Mouse (Mus musculus): ENCODE measurements around the gene Olfr1029.
"Not testable (repeated sequence)": the region's sequence is repeated elsewhere in the genome, so short reads cannot be mapped to it uniquely, and the experiment has no call there.

Gene Olfr1029

DNA sequence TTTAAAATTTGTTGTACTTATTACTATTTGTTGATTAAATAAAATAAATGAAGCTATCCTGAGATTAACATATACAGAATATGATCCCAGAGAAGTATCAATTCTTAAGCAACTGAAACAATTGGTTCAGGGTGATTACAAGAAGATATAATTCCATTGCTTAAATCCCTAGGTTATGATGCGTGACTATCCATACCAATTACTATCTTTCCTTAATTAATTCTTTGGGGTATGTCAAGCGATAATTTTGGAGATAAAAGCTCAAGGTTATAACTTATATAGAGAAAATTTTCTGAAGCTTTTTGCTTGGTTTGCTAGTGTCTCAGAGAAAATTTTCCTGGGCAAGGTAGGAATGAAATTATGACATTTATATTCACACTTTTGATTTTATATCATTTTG lies at the start of gene Olfr1029:
Gene Olfr1029 (plus strand): TSS at position 301 of the 400 bp plus-strand sequence.
- in situ Hi-C loops (cut with MboI, MseI), result no loop called here

DNA sequence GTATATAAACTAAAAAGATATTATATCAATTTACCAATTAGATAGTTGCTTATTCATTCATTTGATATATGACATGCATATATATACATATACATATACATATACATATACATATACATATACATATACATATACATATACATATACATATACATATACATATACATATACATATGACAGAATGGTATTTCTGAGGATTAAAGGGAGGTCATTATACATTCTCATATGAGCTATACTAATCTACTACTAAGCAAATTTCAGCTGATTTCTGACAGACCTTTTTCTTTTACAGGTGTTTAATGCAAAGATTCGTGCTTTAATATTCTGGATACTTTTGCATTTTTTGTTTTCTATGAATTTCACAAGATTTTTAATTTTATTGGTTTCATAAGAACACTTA lies 23.6 kb upstream of the Olfr1029 start, which contains the start of gene Olfr1028:
Gene Olfr1028 (plus strand): TSS at position 301 of the 400 bp plus-strand sequence.
- in situ Hi-C loops (cut with MboI, MseI), result no loop called here

DNA sequence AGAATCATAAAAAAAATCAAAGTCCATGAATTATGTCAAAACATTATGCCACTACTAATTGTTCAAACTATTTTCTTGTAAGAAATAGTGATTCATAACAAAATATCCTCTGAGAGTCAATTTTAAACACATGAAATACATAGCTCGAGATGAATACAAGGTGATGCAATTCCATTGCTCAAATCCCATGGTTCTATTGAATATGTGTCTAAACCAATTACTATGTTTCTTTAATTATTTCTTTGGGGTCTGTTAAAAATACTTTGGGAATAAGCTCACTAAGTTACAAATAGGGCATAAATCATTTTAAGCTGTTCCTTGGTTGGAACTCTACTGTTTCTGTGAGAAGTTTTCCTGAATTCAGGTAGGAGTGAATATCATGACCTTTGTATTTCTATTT lies 5.3 kb downstream of the Olfr1029 start, which contains the start of gene Olfr1030:
Gene Olfr1030 (plus strand): TSS at position 301 of the 400 bp plus-strand sequence.
- in situ Hi-C loops (cut with MboI, MseI), result no loop called here

DNA sequence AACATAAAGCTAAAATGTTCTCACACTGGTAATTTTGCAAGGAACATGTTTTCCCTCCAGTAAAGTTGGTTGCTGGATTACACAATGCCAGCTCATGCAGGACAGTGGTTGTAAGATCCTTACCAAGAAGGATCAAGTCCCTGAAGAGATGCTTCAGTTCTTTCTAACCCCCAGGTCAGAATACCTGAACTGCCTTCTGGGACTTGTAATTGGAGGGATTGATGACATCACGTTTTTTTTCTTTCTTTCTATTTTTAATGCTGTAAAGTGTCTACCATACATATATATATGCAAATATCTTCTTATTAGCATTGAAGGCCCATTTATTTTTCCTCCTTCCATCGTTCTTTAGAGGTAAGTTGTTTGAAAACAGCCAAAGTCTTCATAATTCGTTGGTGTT lies 16.3 kb downstream of the Olfr1029 start, which contains the start of gene Olfr1031:
Gene Olfr1031 (plus strand): TSS at position 301 of the 400 bp plus-strand sequence.
- in situ Hi-C loops (cut with MboI, MseI), result no loop called here

DNA sequence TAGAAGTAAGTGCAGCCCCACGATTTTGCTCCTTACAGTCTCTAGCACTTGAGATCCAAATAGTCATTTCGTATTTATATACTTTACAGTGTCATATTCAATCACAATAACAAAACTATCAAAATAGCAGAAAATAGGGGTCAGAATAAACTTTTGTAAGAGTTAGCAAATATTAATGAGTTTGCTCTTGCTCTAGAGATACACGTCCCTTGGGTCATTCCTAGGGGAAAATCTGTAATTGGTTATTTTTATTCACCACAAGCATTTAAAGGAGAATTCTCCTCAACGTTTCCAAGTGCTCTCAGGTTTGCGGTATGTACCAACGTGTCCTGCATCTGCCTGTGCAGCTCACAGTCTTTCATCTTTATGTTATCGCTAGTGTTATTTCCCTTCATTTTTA lies 31.5 kb downstream of the Olfr1029 start, which contains the start of gene Olfr1032:
Gene Olfr1032 (plus strand): TSS at position 301 of the 400 bp plus-strand sequence.
- in situ Hi-C loops (cut with MboI, MseI), result no loop called here

DNA sequence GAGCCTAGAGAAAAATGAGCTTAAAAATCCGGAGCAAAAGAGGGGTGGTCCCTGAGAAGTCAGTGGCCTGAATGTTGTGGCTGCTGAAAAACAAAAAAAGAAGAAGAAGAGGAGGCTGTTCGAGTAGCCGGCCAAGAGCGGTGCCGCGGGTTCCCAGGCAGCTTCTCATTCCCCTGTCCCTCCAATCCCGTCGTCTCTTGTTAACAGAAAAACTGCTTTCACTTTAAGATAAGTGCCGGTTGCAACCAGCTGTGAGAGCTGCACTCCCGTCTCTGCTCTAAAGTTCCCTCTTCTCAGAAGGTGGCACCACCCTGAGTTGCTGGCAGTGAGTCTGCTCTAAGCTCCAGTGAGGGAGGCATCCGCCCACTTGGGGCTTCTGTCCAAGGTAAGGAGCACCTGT lies 46.7 kb downstream of the Olfr1029 start, which contains the start of gene Olfr1033:
Gene Olfr1033 (plus strand): TSS at position 228 of the 400 bp plus-strand sequence.
- in situ Hi-C loops (cut with MboI, MseI), result not testable (repeated sequence)

DNA sequence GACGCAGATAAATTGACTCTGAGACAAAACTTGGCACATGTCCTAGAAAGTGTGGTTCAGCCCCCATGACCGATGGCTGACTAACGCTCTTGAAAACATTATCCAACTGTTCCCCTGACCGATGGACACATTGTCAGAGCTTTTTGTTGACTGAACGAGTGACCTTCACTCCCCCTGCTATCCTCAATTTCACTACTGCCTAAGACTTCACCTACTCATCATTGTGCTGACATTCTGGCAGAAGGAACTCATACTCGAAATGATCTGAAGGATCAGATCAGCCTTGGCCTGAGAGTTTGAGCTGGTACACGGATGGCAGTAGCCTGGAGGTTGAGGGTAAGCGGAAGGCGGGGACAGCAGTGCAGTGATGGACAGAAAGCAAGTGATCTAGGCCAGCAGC lies 47.8 kb downstream of the Olfr1029 start:
- in situ Hi-C loops (cut with MboI, MseI), result not testable (repeated sequence)
